Mouse (Mus musculus) hindbrain, embryonic 16.5 days (tissue): Measurements from ENCODE around the gene Celsr1. TPM values are rescaled to one million over a fixed set of nuclear protein-coding genes. Genes with fewer than 3 reads are reported as not detected.
A peak's percentile ranks its signal among the peaks of the same experiment; 100 is the strongest.

Experiments
- ATAC-seq: fragments of 200-750 bp; cut with Nextera tagmentation; 2 replicates; pipeline ENCODE4 v1.8.0; 2017; ENCODE audit warnings: moderate TSS enrichment, moderate library complexity
- H3K27ac ChIP-seq: fragments of 300-500 bp; sonication (generic); 2 replicates; pipeline ENCODE4 v1.5.1; 2014; ENCODE audit warnings: low read depth, mild to moderate bottlenecking, control low read depth, low read length, moderate library complexity
- H3K27me3 ChIP-seq: fragments of 300-500 bp; sonication (generic); replicated peaks from 2 replicates; pipeline ENCODE4 v1.6.1; 2014; ENCODE audit warnings: low read length; ENCODE audit not compliant: control insufficient read depth, insufficient read depth
- H3K36me3 ChIP-seq: fragments of 300-500 bp; sonication (generic); 2 replicates; pipeline ENCODE4 v1.6.1; 2014; ENCODE audit warnings: mild to moderate bottlenecking, low read length, moderate library complexity, mixed read lengths; ENCODE audit not compliant: control insufficient read depth, insufficient read depth
- H3K4me1 ChIP-seq: fragments of 300-500 bp; sonication (generic); 2 replicates; pipeline ENCODE4 v1.6.1; 2014; ENCODE audit warnings: low read depth, low read length; ENCODE audit not compliant: control insufficient read depth, insufficient read depth
- H3K4me2 ChIP-seq: fragments of 300-500 bp; sonication (generic); 2 replicates; pipeline ENCODE4 v1.6.1; 2014; ENCODE audit warnings: mild to moderate bottlenecking, low read length, control low read depth, moderate library complexity
- H3K4me3 ChIP-seq: fragments of 300-500 bp; sonication (generic); 2 replicates; pipeline ENCODE4 v1.5.1; 2014; ENCODE audit warnings: mild to moderate bottlenecking, low read length, control low read depth, moderate library complexity
- H3K9ac ChIP-seq: fragments of 300-500 bp; sonication (generic); 2 replicates; pipeline ENCODE4 v1.6.1; 2014; ENCODE audit warnings: low read depth, mild to moderate bottlenecking, control low read depth, low read length, moderate library complexity
- H3K9me3 ChIP-seq: fragments of 300-500 bp; sonication (generic); 2 replicates; pipeline ENCODE4 v1.6.1; 2014; ENCODE audit warnings: mild to moderate bottlenecking, low read length, moderate library complexity; ENCODE audit not compliant: control insufficient read depth
- WGBS: fragments of 180-500 bp; shearing (Covaris S2); extraction: QIAGEN DNeasy Blood & Tissue Kit; methylation state at CpG from one replicate; pipeline ENCODE4 v1.1.7; 2014; 5-methylcytosine and 5-hydroxymethylcytosine counted together
- polyA plus RNA-seq: library from polyadenylated mRNA; unstranded; fragments of >200 nt; fragmentation: Nextera tagmentation; extraction: Ambion mirVana; gene quantifications from 2 replicates; pipeline ENCODE4 v1.2.1, GENCODE M21; 2015

Gene Celsr1
- polyA plus RNA-seq, 1 experiment from 2014 or later = 0.76 TPM

GRCm38 (mm10) chr15:86076378-86076777, 42.8 kb upstream of the Celsr1 start:
- 88% methylated on average over 8 of the region's 8 CpGs for whole genome bisulfite sequencing
- Histone ChIP-seq H3K4me1 (peaks cover 5% of the 10 kb centered on the region), H3K36me3 (no peaks in the 10 kb centered on the region), H3K4me2 (no peak overlapping the region), H3K27me3 (no peaks in the 10 kb centered on the region), H3K9me3 (no peaks in the 10 kb centered on the region), H3K4me3 (no peak overlapping the region), H3K27ac (no peak overlapping the region), H3K9ac (no peak overlapping the region)
- ATAC-seq = no peak

- no peak for ATAC-seq
- H3K36me3 ChIP-seq = no peaks in the 10 kb centered on the region
- H3K4me3 ChIP-seq = no peak overlapping the region
- H3K9ac ChIP-seq = no peak overlapping the region
- H3K9me3 ChIP-seq = no peaks in the 10 kb centered on the region
- H3K4me1 ChIP-seq = peaks cover 6% of the 10 kb centered on the region
- H3K27me3 ChIP-seq = no peaks in the 10 kb centered on the region
- no peak overlapping the region for H3K4me2 ChIP-seq
- no peak overlapping the region for H3K27ac ChIP-seq
- WGBS = 80% methylated on average over 2 of the region's 2 CpGs
These were observed 42.4 kb upstream of the Celsr1 start for GRCm38 (mm10) chr15:86076048-86076315.

GRCm38 (mm10) chr15:86075305-86076047, 41.9 kb upstream of the Celsr1 start:
- no peaks in the 10 kb centered on the region for H3K9me3 ChIP-seq
- H3K4me2 ChIP-seq = no peak overlapping the region
- no peak overlapping the region for H3K27ac ChIP-seq
- H3K4me1 ChIP-seq = peaks cover 9% of the 10 kb centered on the region
- ATAC-seq = no peak
- H3K9ac ChIP-seq = no peak overlapping the region
- H3K36me3 ChIP-seq = no peaks in the 10 kb centered on the region
- WGBS = 90% methylated on average over 20 of the region's 20 CpGs
- H3K4me3 ChIP-seq = no peak overlapping the region
- no peaks in the 10 kb centered on the region for H3K27me3 ChIP-seq

- Histone ChIP-seq H3K9ac (no peak overlapping the region), H3K4me3 (no peak overlapping the region), H3K4me1 (peaks cover 19% of the 10 kb centered on the region), H3K27ac (no peak overlapping the region), H3K36me3 (no peaks in the 10 kb centered on the region), H3K27me3 (no peaks in the 10 kb centered on the region), H3K4me2 (no peak overlapping the region), H3K9me3 (no peaks in the 10 kb centered on the region)
- no peak for ATAC-seq
- 94% methylated on average over 16 of the region's 16 CpGs for WGBS
These were observed 40.8 kb upstream of the Celsr1 start for GRCm38 (mm10) chr15:86074171-86074937.

GRCm38 (mm10) chr15:86071166-86071565, 37.6 kb upstream of the Celsr1 start:
- Histone ChIP-seq H3K27ac (no peak overlapping the region), H3K9ac (no peak overlapping the region), H3K36me3 (no peaks in the 10 kb centered on the region), H3K4me1 (peaks cover 39% of the 10 kb centered on the region), H3K9me3 (no peaks in the 10 kb centered on the region), H3K4me2 (no peak overlapping the region), H3K27me3 (no peaks in the 10 kb centered on the region), H3K4me3 (no peak overlapping the region)
- ATAC-seq = no peak
- 83% methylated on average over 1 of the region's 1 CpGs for WGBS

GRCm38 (mm10) chr15:86070368-86070767, 36.8 kb upstream of the Celsr1 start:
- H3K27me3 ChIP-seq = no peaks in the 10 kb centered on the region
- WGBS = 46% methylated on average over 11 of the region's 11 CpGs
- no peaks in the 10 kb centered on the region for H3K9me3 ChIP-seq
- peak; percentile 44 for ATAC-seq
- H3K9ac ChIP-seq = no peak overlapping the region
- H3K36me3 ChIP-seq = no peaks in the 10 kb centered on the region
- H3K4me1 ChIP-seq = peaks cover 39% of the 10 kb centered on the region
- no peak overlapping the region for H3K4me3 ChIP-seq
- peak overlapping the region; percentile 26; the same call in 1 of the 2 replicates for H3K27ac ChIP-seq
- no peak overlapping the region for H3K4me2 ChIP-seq

- Histone ChIP-seq H3K4me3 (no peak overlapping the region), H3K4me2 (no peak overlapping the region), H3K27ac (0 out of 2 replicates have a peak overlapping the region, but pooled peaks have one; percentile 50), H3K36me3 (no peaks in the 10 kb centered on the region), H3K9ac (no peak overlapping the region), H3K27me3 (no peaks in the 10 kb centered on the region), H3K9me3 (no peaks in the 10 kb centered on the region), H3K4me1 (peaks cover 39% of the 10 kb centered on the region)
- WGBS = 77% methylated on average over 10 of the region's 10 CpGs
- ATAC-seq = no peak
These were observed 35.6 kb upstream of the Celsr1 start for GRCm38 (mm10) chr15:86069011-86069791.

GRCm38 (mm10) chr15:86067941-86068495, 34.4 kb upstream of the Celsr1 start:
- no peak overlapping the region for H3K4me3 ChIP-seq
- H3K27me3 ChIP-seq = no peaks in the 10 kb centered on the region
- H3K4me1 ChIP-seq = peaks cover 39% of the 10 kb centered on the region
- no peak overlapping the region for H3K4me2 ChIP-seq
- H3K9me3 ChIP-seq = no peaks in the 10 kb centered on the region
- 74% methylated on average over 4 of the region's 4 CpGs for WGBS
- ATAC-seq = no peak
- H3K27ac ChIP-seq = no peak overlapping the region
- no peak overlapping the region for H3K9ac ChIP-seq
- H3K36me3 ChIP-seq = no peaks in the 10 kb centered on the region

- Histone ChIP-seq H3K27me3 (no peaks in the 10 kb centered on the region), H3K4me1 (peaks cover 39% of the 10 kb centered on the region), H3K27ac (no peak overlapping the region), H3K36me3 (no peaks in the 10 kb centered on the region), H3K9ac (no peak overlapping the region), H3K9me3 (no peaks in the 10 kb centered on the region), H3K4me2 (no peak overlapping the region), H3K4me3 (no peak overlapping the region)
- 64% methylated on average over 6 of the region's 6 CpGs for WGBS
- ATAC-seq = no peak
These were observed 34.0 kb upstream of the Celsr1 start for GRCm38 (mm10) chr15:86067581-86067910.
